Mouse (Mus musculus): ENCODE measurements around the gene Edn3.

DNA sequence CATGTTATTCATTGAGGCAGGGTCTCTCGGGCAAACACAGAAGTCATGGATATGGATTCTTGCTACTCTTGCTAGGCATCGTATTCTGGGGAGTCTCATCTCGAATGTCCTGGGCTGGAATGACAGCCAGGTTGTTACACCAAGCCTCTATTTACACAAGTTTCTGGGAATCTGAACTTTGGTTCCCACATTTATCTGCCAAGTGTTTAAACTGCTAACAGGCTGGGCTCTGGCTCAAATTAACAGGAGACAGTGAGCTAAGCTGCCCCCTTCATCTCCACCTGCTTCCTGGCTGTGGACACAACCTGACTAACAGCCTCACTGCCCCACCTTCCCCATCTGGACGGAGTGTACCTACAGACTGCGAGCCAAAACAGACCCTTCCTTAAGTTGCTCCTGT lies 28.5 kb upstream of the Edn3 start:
- no peak for TF ChIP-seq CTCF (IDR thresholded peaks at IDR 0.05; ENCODE audit: low read depth)
- no peak for TF ChIP-seq EP300 (IDR thresholded peaks at IDR 0.05; ENCODE audit: low read depth)

Data from liver, postnatal 0 days (tissue).